Mouse (Mus musculus): ENCODE results near the gene Dazap2.

Dazap2 gene

DNA sequence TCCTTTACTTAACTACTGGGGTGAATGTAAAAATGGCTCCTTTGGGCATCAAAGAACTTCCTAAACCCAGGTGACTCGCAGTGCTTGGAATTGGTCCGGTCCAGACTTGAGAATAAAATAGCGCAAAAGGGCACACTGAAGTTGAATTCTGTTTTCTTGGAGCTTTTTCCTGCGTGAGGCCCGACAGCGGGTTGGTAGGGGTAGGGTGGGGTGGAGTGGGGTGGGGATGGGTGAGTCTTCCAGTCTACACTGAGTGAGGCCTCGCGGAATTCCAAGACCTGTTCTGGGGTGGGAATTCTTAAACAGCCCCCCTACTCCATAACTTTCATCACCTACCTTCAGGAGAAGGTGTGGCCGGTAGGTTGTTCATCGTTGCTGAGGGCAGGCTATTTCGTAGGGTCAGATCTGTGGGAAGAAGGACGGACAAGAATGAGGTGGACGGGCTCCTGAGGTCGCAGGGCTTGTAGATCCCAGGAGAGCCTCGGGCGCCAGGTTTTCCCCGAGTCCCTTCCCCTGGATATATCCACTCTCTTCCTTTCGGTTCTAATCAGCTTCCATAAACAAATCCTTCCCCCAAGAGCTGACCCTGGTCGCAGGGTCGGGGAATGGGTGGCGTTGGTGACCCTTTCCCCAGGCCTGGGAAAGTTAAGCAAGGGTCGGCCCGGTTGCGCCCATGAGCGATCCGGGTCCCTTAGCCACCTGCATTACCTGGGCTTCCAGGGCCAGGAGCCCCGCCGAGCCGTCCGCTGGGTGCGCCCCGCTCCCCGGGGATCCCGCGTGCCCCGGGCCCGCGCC lies 20.9 kb downstream of the Dazap2 start:
- in situ Hi-C loops (cut with MboI; ENCODE audit: unreplicated experiment in 2 of 2) = no loop called here

- in situ Hi-C loops (cut with MboI; ENCODE audit: unreplicated experiment in 2 of 2) = no loop called here
Measured at GRCm38 (mm10) chr15:100636700-100637501, 21.8 kb downstream of the Dazap2 start, which contains the start of gene Smagp. Smagp (minus strand) TSS chr15:100636940.

- in situ Hi-C loops (cut with MboI; ENCODE audit: unreplicated experiment in 2 of 2) = no loop called here
Measured at GRCm38 (mm10) chr15:100637661-100638060, 22.5 kb downstream of the Dazap2 start.

GRCm38 (mm10) chr15:100639972-100640750 lies 25.0 kb downstream of the Dazap2 start:
- in situ Hi-C loops (cut with MboI; ENCODE audit: unreplicated experiment in 2 of 2) = no loop called here

DNA sequence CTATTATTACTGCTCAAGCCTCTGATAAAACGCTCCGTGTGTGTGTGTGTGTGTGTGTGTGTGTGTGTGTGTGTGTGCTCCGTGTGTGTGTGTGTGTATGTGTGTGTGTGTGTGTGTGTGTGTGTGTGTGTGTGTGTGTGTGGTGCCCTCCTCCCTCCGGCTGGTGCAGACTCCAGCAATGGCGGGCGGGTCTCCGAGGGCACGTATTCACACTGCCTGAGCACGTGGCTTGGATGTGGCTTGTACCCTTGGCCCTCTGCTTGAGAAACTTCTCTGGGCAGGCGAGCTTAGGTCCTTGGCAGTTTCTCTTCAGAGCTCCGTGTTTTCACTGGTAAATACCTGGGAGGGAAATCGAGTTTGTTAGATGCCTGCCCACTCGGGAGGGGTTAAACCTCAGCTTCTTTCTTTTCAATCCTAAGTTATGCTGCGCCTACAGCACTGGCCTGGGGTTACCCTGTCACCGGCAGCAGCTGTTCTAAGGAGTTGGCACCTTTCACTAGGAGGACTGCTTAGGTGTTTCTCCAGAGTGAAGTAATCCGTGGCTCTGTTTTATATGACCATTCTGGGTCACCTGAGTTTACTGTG lies 26.2 kb downstream of the Dazap2 start:
- in situ Hi-C loops (cut with MboI; ENCODE audit: unreplicated experiment in 2 of 2) = no loop called here

DNA sequence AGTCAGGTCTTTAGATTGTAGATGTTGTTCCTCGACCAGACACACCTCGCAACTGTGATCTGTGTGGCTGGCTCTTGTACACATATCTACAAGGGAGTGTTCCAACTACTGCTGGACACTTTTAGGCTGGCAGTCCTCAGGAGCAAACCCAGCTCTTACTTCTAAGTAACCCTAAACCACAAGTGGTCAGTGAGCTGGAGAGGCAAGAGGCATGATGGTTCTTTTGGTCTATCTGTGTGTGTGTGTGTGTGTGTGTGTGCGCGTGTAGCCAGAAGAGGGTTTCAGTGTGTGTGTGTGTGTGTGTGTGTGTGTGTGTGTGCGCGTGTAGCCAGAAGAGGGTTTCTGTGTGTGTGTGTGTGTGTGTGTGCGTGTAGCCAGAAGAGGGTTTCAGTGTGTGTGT lies 27.3 kb downstream of the Dazap2 start:
- in situ Hi-C loops (cut with MboI; ENCODE audit: unreplicated experiment in 2 of 2) = no loop called here

- in situ Hi-C loops (cut with MboI; ENCODE audit: unreplicated experiment in 2 of 2) = no loop called here
Measured at GRCm38 (mm10) chr15:100646161-100646560, 31.0 kb downstream of the Dazap2 start.

GRCm38 (mm10) chr15:100650111-100650510 lies 35.0 kb downstream of the Dazap2 start:
- in situ Hi-C loops (cut with MboI; ENCODE audit: unreplicated experiment in 2 of 2) = no loop called here

GRCm38 (mm10) chr15:100651610-100652009 lies 36.5 kb downstream of the Dazap2 start:
- in situ Hi-C loops (cut with MboI; ENCODE audit: unreplicated experiment in 2 of 2) = no loop called here

DNA sequence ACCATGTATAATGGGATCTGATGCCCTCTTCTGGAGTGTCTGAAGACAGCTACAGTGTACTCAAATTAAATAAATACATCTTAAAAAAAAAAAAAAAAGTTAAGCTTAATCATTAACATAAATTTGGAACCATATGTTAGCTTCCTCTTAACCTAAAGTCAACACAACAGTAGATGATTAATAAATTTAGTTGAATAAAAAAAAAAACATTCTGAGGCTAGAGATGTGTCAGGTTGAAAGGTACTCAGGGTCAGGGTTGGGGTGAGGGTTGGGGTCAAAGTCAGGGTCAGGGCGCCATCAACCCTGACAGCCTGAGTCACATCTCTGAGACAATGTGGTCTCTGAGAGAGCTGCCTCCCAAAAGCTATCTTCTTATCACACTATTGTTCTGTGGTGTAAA lies 39.1 kb downstream of the Dazap2 start:
- in situ Hi-C loops (cut with MboI; ENCODE audit: unreplicated experiment in 2 of 2) = no loop called here

- in situ Hi-C loops (cut with MboI; ENCODE audit: unreplicated experiment in 2 of 2) = no loop called here
Measured at GRCm38 (mm10) chr15:100655201-100655600, 40.1 kb downstream of the Dazap2 start.

DNA sequence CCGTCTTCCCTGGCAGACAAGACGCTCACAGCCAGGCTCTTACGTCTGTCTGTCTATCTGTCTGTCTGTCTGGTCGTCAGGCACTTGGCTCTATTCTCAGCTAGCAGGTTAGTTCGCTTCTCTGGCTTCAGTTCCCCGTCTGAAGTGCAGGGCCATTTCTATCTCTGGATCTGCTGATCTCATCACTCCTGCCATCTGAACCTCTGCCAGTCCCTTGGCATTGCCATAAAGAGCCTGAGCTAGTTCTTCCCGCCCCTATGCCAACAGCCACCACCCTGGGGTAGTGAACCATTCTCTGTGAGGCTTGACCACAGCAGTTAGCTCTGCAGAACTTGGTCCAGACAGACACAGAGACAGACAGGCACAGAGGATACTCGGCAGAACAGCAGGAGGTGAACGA lies 45.2 kb downstream of the Dazap2 start:
- in situ Hi-C loops (cut with MboI; ENCODE audit: unreplicated experiment in 2 of 2) = no loop called here

GRCm38 (mm10) chr15:100660805-100661204 lies 45.7 kb downstream of the Dazap2 start:
- in situ Hi-C loops (cut with MboI; ENCODE audit: unreplicated experiment in 2 of 2) = no loop called here

GRCm38 (mm10) chr15:100664813-100665274 lies 49.7 kb downstream of the Dazap2 start:
- in situ Hi-C loops (cut with MboI; ENCODE audit: unreplicated experiment in 2 of 2) = no loop called here

GRCm38 (mm10) chr15:100665411-100666218 lies 50.5 kb downstream of the Dazap2 start:
- in situ Hi-C loops (cut with MboI; ENCODE audit: unreplicated experiment in 2 of 2) = no loop called here

GRCm38 (mm10) chr15:100666219-100666696 lies 51.1 kb downstream of the Dazap2 start:
- in situ Hi-C loops (cut with MboI; ENCODE audit: unreplicated experiment in 2 of 2) = no loop called here

DNA sequence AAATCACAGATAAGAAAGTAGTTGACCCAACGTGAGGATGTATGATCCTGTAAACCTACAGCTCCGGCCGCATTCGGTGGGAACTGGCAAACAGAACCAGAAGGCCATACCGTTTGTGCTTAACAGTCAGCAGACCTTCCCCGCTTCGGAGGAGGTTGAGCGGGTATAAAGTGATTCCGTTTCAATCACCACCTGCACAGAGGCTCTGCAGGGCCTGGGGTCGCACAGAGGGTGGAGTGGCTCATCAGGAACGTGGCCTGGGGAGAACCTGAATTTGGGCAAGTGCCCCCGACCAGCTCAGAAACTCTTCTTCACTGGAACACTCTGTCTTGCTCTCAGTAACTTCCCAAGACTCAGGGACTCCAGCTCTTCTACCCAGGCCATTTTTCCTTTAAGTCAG lies 51.7 kb downstream of the Dazap2 start:
- in situ Hi-C loops (cut with MboI; ENCODE audit: unreplicated experiment in 2 of 2) = no loop called here

DNA sequence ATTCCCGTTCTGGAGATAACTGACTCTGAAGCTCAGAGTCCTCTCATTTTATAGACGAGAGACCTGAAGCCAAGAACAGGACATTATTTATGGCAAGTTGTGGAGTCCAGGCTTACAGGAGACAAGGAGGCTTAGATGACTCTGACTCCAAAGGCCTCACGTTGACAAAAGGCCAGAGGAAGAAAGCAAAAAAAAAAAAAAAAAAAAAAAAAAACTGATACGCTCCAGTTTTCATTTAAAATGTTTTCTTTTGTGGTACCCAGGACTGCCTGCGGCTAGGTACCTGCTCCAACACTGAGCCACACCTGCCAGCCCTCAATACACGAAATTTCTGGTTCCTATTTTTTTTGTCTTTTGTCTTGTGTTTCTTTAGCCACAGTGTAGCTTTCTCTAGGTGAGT lies 52.3 kb downstream of the Dazap2 start:
- in situ Hi-C loops (cut with MboI; ENCODE audit: unreplicated experiment in 2 of 2) = no loop called here

DNA sequence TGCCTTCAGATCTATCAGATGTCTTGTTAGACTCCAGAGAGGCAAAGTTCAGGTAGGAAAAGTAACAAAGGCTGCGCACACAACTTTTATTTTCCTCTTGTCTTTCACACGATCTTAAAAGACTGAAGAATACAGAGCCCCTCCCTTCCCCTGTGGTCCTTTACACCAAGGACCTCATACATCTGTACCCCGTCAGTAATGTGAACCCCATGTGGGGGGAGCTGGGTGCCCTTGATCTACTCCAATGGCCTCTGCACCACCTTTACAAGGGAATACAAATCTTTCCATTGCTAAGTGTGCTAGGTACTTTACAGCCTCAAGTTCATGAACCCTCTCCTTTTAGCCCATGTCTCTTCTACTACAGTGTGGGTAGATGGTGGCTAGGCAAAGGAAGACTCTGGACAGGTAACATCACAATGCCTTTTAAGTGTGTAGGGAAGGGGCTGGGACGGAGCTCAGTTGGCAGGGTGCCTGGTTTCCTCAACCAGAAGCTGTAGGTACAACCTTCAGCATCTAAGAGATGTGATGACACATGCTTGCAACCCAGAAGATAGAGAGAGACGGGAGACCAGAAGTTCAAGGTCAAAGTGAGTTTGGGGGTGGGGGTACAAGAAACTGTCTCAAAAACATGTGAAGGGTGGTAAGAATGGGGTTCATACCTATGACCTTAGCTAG lies 52.9 kb downstream of the Dazap2 start:
- in situ Hi-C loops (cut with MboI; ENCODE audit: unreplicated experiment in 2 of 2) = no loop called here

Data from v-Abl transformed pro-B cells (cell line).